Mouse (Mus musculus) lung, postnatal 0 days (tissue): ENCODE results near the gene Tmprss7. TPM values are rescaled to one million over a fixed set of nuclear protein-coding genes. Genes with fewer than 3 reads are reported as not detected.

Experiments used
- ATAC-seq: fragments of 200-750 bp; cut with Nextera tagmentation; 2 replicates; pipeline ENCODE4 v1.8.0; 2017; ENCODE audit warnings: moderate library complexity
- DNase-seq: peaks from one replicate; pipeline ENCODE4 v3.0.0-alpha.2; 2016; ENCODE audit warnings: low spot score
- H3K27ac ChIP-seq: fragments of 300-500 bp; sonication (generic); 2 replicates; pipeline ENCODE4 v1.5.1; 2014; ENCODE audit warnings: antibody characterized with exemption, mild to moderate bottlenecking, low read length, mixed read lengths
- H3K27me3 ChIP-seq: fragments of 300-500 bp; sonication (generic); replicated peaks from 2 replicates; pipeline ENCODE4 v1.6.1; 2014; ENCODE audit warnings: low read length, mixed read lengths; ENCODE audit not compliant: insufficient read depth
- H3K36me3 ChIP-seq: fragments of 300-500 bp; sonication (generic); 2 replicates; pipeline ENCODE4 v1.6.1; 2014; ENCODE audit warnings: low read length, mixed read lengths; ENCODE audit not compliant: insufficient read depth
- H3K4me1 ChIP-seq: fragments of 300-500 bp; sonication (generic); 2 replicates; pipeline ENCODE4 v1.6.1; 2014; ENCODE audit warnings: antibody characterized with exemption, low read depth, low read length, mixed read lengths; ENCODE audit not compliant: insufficient read depth
- H3K4me2 ChIP-seq: fragments of 300-500 bp; sonication (generic); replicated peaks from 2 replicates; pipeline ENCODE4 v1.6.1; 2014; ENCODE audit warnings: low read depth, mild to moderate bottlenecking, low read length, moderate library complexity, mixed read lengths
- H3K4me3 ChIP-seq: fragments of 300-500 bp; sonication (generic); 2 replicates; pipeline ENCODE4 v1.5.1; 2014; ENCODE audit warnings: low read depth, low read length
- H3K9ac ChIP-seq: fragments of 300-500 bp; sonication (generic); replicated peaks from 2 replicates; pipeline ENCODE4 v1.6.1; 2014; ENCODE audit warnings: low read depth, mild to moderate bottlenecking
- H3K9me3 ChIP-seq: fragments of 300-500 bp; sonication (generic); 2 replicates; pipeline ENCODE4 v1.6.1; 2016; ENCODE audit warnings: low read length, mixed read lengths
- CTCF ChIP-seq: IDR thresholded peaks from 2 replicates; pipeline ENCODE4 v1.5.1; 2016; ENCODE audit warnings: antibody characterized with exemption, mild to moderate bottlenecking
- EP300 ChIP-seq: IDR thresholded peaks from 2 replicates; pipeline ENCODE4 v1.6.1; 2016; ENCODE audit warnings: antibody characterized with exemption, mild to moderate bottlenecking, control low read depth
- WGBS: fragments of 180-500 bp; shearing (Covaris S2); extraction: QIAGEN DNeasy Blood & Tissue Kit; methylation state at CpG from one replicate; pipeline ENCODE4 v1.1.7; 2014; 5-methylcytosine and 5-hydroxymethylcytosine counted together
- polyA plus RNA-seq: library from polyadenylated mRNA; unstranded; fragments of >200 nt; fragmentation: Nextera tagmentation; extraction: Ambion mirVana; gene quantifications from 2 replicates; pipeline ENCODE4 v1.2.1, GENCODE M21; 2015

Tmprss7 gene
- polyA plus RNA-seq, 1 experiment from 2014 or later, result 0.10 TPM

DNA sequence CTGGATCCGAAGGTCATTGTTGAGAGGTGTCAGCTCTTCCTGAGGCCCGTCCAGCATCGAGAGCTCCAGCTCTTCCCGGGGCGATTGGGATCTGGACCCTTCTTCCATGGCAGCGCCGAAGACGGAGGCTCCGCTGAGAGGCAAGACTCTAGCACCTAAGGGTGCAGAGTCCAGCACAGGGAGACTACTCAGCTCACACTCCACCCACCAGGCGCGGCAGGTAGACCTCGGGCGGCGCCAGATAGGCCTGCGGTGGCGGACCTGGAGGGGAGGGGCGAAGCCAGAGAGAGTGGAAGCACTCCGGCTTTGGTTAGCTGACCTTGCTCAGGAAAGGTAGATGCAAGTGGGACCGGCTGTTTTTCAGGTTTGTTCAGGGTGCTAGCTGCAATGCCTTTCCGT, 39.5 kb downstream of the Tmprss7 start, which contains the start of gene BC016579:
BC016579 (minus strand) TSS at position 135 of the 399 bp plus-strand sequence.
- peak; percentile 57 for DNase-seq
- ATAC-seq, result peak; percentile 90
- TF ChIP-seq CTCF (no peak), EP300 (no peak)
- Histone ChIP-seq H3K9me3 (no peaks in the 10 kb centered on the region), H3K4me2 (peak within 1 kb of the TSS; percentile 63), H3K36me3 (no peaks in the 10 kb centered on the region), H3K27ac (no peak within 1 kb of the TSS), H3K9ac (0 out of 2 replicates have a peak within 1 kb of the TSS, but pooled peaks have one; percentile 12), H3K27me3 (no peaks in the 10 kb centered on the region), H3K4me1 (peaks cover 5% of the 10 kb centered on the region; the same call in 1 of the 2 replicates), H3K4me3 (peak within 1 kb of the TSS; percentile 32)
- 8% methylated on average over 20 of the region's 20 CpGs for WGBS

DNA sequence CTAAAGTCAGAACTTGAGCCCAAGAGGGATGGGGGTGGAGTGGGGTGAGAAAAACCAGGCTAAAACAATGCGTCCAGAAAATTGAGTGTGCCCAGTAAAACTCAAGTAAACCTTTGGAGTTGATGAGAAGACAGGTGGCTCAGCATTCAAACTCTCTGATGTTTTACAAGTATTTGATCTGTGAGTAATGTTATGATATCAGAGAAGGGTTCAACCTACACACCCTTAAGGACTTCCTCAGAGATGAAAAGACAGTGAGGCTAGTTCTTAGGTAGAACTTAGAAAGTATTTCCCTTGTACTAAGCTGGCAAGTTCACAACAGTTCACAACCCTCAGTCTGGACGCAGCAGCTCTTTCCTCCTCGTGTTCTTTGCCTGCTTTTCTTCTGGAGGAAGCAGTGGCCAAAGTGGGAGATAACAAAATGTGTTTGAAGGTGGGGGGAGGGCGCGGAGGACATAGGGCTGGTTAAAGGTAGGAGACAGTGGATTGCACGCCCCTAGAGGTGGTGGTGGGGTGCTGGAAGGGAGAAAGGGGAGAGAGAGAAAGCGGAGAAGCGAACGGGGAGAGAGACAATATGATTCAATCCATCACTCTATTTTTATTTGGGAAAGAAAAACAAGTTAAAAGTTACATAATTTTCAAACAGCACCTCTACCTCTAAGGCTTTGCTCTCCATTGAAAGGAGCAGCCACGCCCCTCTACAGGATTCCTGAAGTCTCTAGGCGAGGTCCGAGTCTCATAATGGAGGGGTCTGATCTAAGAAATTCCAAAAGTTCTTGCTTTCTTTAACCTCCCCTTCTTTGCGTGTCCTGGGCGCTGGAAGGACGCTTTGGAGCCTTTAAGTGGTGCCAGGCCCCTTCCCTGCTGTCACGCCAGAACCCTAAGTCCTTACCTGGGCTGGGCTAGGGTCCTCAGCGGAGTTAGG, 40.2 kb downstream of the Tmprss7 start:
- peak; percentile 27 for ATAC-seq
- Histone ChIP-seq H3K4me1 (peaks cover 5% of the 10 kb centered on the region; the same call in 1 of the 2 replicates), H3K4me3 (peak overlapping the region; percentile 32), H3K9me3 (no peaks in the 10 kb centered on the region), H3K27me3 (no peaks in the 10 kb centered on the region), H3K4me2 (peak overlapping the region; percentile 63), H3K36me3 (no peaks in the 10 kb centered on the region), H3K27ac (no peak overlapping the region), H3K9ac (0 out of 2 replicates have a peak overlapping the region, but pooled peaks have one; percentile 12)
- DNase-seq, result no peak
- 18% methylated on average over 17 of the region's 17 CpGs for WGBS
- TF ChIP-seq EP300 (no peak), CTCF (peak; percentile 17; the same call in 1 of the 2 replicates)

DNA sequence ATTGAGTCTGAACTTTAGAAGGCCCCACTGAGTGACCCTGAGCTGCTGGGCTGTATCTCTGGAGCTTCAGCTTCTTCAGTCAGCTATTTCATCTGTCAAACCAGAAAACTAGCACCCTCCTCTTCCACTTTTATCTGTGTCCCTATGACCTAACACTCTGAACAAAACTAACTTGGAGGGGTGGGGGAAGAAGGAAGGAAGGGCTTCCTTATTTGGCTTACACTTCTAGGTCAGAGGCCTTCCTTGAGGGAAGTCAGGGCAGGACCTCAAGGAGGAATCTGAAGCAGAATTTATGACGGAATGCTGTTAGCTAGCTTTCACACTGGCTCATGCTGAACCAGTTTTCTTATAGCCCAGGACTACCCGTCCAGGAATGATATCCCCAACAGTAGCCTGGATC, 42.0 kb downstream of the Tmprss7 start:
- H3K27ac ChIP-seq, result no peak overlapping the region
- no peak overlapping the region for H3K4me3 ChIP-seq
- ATAC-seq (peak; percentile 62), DNase-seq (peak; percentile 45)
- TF ChIP-seq EP300 (peak; percentile 30; the same call in 1 of the 2 replicates), CTCF (no peak)
- no peaks in the 10 kb centered on the region for H3K27me3 ChIP-seq
- 28% methylated on average over 2 of the region's 2 CpGs for WGBS
- H3K4me2 ChIP-seq, result no peak overlapping the region
- H3K4me1 ChIP-seq, result peaks cover 5% of the 10 kb centered on the region; the same call in 1 of the 2 replicates
- H3K9me3 ChIP-seq, result no peaks in the 10 kb centered on the region
- H3K9ac ChIP-seq, result no peak overlapping the region
- H3K36me3 ChIP-seq, result no peaks in the 10 kb centered on the region

- H3K4me2 ChIP-seq, result no peak overlapping the region
- ATAC-seq (peak; percentile 65), DNase-seq (peak; percentile 55)
- H3K27ac ChIP-seq, result no peak overlapping the region
- H3K9ac ChIP-seq, result no peak overlapping the region
- 45% methylated on average over 6 of the region's 6 CpGs for WGBS
- H3K4me3 ChIP-seq, result no peak overlapping the region
- TF ChIP-seq EP300 (peak; percentile 50), CTCF (no peak)
- no peaks in the 10 kb centered on the region for H3K4me1 ChIP-seq
- no peaks in the 10 kb centered on the region for H3K9me3 ChIP-seq
- no peaks in the 10 kb centered on the region for H3K36me3 ChIP-seq
- no peaks in the 10 kb centered on the region for H3K27me3 ChIP-seq
These were observed 49.1 kb downstream of the Tmprss7 start for GRCm38 (mm10) chr16:45644380-45644779.

DNA sequence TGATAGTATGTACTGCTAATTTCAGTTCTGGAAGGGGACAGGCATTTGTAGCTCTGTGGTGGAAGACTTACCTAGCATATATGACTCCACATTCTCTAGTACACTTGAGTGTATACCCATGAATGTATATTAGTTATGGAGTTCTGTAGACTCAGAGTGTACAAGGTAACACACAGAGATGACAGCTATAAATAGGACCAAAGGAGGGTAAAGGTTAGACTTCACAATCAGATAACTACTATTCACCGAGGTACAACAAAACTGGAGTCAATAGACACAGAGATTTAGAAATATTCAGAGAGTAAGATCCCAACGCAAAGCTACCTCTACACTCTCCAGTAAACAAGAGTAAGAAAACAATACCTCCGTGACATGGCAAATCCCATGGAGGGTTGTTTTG, 49.5 kb downstream of the Tmprss7 start:
- Histone ChIP-seq H3K4me2 (no peak overlapping the region), H3K36me3 (no peaks in the 10 kb centered on the region), H3K4me1 (no peaks in the 10 kb centered on the region), H3K4me3 (no peak overlapping the region), H3K27ac (no peak overlapping the region), H3K9ac (no peak overlapping the region), H3K9me3 (no peaks in the 10 kb centered on the region), H3K27me3 (no peaks in the 10 kb centered on the region)
- TF ChIP-seq EP300 (no peak), CTCF (no peak)
- no peak for DNase-seq
- no peak for ATAC-seq
- 86% methylated on average over 3 of the region's 3 CpGs for WGBS

- Histone ChIP-seq H3K27me3 (no peaks in the 10 kb centered on the region), H3K4me3 (no peak overlapping the region), H3K9ac (no peak overlapping the region), H3K4me2 (no peak overlapping the region), H3K9me3 (no peaks in the 10 kb centered on the region), H3K27ac (no peak overlapping the region), H3K36me3 (no peaks in the 10 kb centered on the region), H3K4me1 (no peaks in the 10 kb centered on the region)
- TF ChIP-seq EP300, result no peak
- TF ChIP-seq CTCF, result no peak
- 45% methylated on average over 3 of the region's 3 CpGs for WGBS
- DNase-seq, result no peak
- ATAC-seq, result no peak
These were observed 52.2 kb downstream of the Tmprss7 start for GRCm38 (mm10) chr16:45641301-45641700.
